Mouse (Mus musculus) right cerebral cortex, postnatal 25 days (tissue): ENCODE measurements at regions not wholly inside any gene's neighbourhood (a gene's known extent, or its start where the extent isn't known, plus 50 kb on each side); places are given as distances from the start of the nearest gene placed in this dataset.
"Not testable (repeated sequence)": the region's sequence is repeated elsewhere in the genome, so short reads cannot be mapped to it uniquely, and the experiment has no call there.

Experiments used
- DNase-seq: peaks from one replicate; pipeline ENCODE4 v3.0.0; 2022

- no peak for DNase-seq
Measured at GRCm38 (mm10) chr11:16559001-16559699, 50.9 kb upstream of the Sec61g start.

DNA sequence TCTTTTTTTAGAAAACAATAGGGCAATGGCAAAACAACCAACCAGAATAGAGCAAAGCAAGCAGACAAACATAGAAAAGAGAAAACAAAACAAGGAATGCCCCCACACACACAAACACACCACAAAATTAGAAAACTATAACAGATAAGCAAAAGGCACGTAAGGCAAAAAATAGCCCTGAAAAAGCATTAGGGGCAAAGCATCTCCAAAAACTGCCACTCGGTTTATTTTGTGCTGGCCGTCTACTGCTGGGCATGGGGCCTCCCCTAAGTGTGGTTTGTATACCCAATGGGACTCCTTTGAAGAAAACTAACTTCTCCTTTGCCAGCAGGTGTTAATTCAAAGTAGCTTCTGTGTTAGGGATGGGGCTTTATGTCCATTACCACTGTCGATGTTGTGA, 53.4 kb upstream of the Sec61g start:
- DNase-seq, result no peak

DNA sequence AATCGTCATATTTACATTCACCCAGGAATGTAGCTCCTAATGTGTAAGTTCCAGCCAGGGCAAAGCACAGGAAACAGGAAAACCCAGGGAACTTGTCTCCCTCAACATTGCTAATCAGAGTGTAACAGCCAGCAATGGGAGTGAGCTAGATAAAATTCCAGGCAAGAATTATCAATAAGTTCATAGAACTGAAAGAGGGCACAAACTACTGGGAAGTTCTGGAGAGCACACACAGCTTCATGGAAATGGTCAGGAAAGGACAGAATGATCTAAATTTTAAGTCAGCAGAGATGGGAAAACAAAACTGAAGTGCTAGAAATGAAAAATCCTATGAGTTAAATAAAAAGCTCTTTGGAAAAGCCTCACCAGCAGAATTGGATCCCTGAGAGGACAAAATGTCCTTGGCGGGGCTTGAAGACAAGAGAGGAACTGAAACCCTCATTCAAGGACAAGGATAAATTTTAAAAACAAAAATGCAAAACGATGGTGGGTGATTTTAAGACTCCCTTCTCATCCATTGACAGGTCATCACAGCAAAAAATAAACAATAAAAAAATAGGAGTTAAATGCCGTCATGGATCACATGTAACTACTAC, 80.9 kb upstream of the Sec61g start:
- DNase-seq, result no peak

GRCm38 (mm10) chr11:16590541-16590940, 82.3 kb upstream of the Sec61g start:
- DNase-seq, result no peak

- DNase-seq, result peak; percentile 12
Measured at GRCm38 (mm10) chr11:16591471-16591921, 83.2 kb upstream of the Sec61g start.

DNA sequence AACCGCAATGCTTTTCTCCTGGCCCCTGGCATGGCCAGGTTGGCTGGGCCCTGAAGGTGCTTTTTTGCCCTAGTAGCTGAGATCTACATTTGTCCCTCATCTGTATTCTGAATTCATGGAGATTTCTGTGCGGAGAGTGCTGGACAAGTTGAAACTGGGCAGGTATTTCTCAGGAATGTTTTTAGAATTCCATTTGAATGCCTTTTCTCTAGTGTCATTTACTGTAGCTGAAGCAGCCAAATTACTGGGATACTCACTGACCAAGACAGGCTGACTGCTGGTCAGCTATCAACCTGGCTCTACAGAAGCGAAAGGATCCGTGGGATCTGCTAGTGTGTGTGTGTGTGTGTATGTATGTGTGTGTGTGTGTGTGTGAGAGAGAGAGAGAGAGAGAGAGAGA, 83.7 kb upstream of the Sec61g start:
- no peak for DNase-seq

DNA sequence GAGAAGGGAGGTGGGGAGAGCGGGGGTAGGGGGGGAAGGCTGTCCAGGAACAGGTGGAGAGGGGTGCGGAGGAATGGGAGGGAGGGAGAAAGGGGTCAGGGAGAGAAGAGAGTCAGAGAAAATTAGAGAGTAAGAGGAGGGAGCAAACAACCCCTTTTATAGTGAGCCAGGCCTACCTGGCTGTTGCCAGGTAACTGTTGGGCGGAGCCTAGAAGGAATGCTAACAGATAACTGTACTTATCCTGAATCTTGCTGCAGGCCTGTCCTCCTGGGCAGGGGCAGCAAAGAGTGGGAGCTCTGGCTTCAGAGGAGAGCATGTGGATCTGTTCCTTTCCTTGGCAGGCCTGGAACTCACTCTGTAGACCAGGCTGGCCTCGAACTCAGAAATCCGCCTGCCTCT, 84.5 kb upstream of the Sec61g start:
- no peak for DNase-seq

DNA sequence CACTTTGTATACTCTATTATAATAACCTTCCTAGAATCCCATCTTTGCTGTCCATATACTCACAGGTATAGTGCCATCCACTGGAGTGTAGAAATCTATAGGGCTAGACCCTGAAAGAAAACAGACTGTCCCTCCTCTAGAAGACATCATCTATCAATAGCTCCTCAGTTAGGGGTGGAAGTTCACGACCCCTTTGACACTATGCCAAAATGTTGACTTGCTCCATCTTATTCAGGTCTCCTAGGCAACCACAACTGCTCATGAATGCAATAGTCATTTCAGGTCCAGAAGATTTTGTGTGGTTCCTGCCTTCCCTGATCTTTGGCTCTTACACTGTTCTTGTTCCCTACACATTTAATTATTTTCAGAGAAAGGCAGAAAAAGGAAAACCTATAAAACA, 86.5 kb upstream of the Sec61g start:
- DNase-seq, result no peak

DNA sequence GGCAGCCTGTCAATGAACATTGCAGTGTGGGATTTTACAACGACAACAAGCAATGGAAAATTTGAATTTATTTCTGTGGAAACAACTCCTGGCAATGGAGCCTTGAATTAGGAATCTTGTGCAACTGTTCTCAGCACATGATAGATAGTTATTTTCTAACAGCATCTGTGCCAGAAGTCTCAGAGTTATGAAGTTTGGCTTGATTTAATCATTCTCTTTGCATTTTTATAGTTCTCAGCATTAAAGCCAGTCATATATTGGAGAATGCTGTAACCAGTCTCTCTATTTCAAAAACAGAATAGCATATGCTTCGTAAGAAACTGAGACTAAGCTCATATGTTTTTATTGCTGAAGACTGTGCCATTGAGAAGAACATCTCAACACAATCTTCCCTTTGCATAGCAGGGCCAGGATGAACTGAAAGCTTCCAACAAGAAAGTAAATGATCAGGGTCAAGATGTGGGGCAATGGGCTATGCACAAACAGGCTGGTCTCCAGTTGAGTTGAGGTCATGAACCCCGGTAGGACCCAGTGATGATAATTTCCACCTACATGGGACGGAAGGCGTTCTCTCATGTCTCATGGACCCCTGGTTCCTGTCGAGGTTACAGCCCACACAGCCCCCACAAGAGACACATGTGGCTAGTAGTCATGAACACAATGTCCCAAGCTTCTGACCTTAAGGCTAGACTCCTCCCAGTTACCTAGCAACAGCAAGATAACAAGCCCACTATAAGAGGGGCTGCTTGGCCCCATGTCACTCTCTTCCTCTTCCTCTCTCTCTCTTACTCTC, 89.0 kb upstream of the Sec61g start:
- no peak for DNase-seq

GRCm38 (mm10) chr11:16602947-16603346, 94.7 kb upstream of the Sec61g start:
- no peak for DNase-seq

DNA sequence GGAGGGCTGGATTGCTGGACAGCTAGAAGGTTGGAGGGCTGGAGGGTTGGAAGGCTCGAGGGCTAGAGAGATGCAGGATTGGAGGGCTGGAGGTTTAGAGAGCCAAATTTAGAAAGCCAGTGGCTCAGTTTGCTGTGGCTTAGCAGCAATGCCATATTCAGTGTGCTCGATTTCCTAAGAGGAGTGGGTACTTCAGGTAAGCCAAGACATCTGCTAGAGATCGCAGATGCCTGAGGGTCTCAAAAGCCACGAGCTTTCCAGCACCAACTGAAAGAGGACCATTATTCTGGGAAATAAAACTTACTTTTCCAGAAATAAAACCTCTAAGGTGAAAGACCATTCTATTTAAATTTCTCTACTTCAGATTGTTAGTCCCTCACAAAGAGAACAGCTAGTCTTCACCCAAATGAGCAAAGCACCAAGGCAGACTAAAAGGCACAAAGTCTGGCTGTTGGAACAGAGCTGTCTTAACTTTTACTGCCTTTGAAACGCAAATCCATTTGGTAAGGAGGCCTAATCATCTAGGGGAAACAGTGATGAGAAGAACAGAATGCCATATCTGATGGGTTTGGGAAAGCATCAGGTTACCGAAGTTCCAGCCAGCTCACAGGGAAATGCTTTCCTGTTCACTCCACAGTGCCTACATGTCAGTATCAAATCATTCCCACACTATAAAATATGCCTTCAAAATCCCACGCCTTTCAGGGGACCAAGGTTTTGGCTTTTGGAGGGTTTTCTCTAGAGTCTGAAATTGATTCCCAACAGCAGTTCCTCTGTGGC, 98.3 kb upstream of the Sec61g start:
- no peak for DNase-seq

DNA sequence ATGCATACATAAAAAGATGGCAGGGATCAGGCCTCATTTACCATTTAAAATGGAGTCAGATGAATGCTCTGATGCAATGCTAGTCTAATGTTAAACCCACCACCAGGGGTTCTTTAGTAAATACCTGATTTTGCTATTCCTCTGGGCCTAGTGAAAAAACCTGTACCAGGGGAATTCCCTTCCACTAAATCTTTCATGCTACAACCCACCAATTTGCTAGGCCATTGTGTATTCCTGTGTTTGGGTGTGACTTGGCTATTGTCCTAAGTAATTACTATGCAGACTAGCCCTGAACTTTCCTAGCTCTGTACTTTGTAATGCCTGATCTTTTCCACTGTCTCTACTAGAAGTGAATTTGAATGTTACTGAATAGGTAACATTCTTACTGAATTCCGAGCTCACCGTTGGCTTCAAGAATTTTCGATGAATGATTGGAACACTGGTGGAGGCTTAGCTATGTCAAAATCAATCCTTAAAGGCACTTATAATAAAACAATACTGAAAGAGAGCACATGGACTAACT, 99.7 kb upstream of the Sec61g start:
- DNase-seq, result not testable (repeated sequence)

DNA sequence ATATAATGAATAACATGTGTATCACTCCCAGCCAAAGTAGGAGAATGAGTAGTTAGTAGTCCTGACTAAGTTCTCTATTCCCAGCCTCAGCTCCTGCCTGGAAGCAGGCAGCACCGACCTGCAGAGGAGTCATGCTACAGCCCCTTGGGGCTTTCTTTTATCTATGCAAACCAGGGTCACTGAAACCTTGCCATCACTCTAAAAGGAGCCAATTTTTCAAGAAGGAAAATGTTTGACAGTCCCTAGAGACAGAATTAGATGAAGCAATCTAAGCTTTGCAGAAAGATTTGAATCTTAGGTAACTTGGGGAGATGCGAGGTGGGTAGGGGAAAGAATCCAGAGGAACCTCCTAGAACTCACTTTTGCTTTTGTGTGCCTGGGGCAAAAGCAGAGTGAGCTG, 103.5 kb upstream of the Sec61g start:
- no peak for DNase-seq

DNA sequence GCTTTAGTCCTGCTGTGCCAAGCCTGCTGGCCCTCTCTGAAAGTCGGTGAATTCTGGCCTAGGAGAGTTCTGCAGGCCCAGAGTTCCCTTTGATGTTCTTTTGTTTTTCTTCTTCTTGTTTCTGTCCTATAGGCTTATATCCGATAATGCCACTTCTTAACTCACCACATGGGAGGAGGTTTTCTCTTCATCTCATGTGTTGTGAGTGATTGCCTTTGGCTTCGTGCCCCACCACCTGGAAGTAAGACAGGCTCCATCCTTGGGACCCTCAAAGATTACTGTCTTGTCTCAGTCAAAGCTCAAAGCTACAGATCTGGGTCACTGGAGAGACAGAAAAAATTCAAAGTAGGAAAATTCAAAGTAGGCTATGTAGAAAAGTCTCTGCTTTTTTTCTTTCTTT, 104.2 kb upstream of the Sec61g start:
- DNase-seq, result no peak

- no peak for DNase-seq
Measured at GRCm38 (mm10) chr11:16619736-16620135, 111.5 kb upstream of the Sec61g start.

DNA sequence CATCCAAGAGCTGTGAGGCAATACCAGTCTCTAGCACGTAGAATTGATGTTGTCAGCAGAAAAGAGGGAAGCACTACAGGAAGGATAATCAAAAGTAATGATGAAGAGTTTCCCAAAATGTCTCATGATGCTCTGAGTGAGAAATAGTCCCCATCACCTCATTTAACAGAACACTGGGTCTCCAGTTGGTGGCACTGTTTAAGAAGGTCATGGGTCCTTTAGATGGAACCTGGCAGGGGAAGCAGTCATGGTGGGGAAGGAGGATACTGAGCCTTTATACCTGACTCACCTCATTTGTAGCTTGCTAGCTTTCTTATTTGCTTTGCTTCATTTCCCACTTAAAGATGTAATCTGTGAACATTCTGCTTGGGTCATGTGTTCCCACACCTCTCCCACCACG, 115.4 kb upstream of the Sec61g start:
- no peak for DNase-seq

GRCm38 (mm10) chr11:16627294-16628085, 119.2 kb upstream of the Sec61g start:
- DNase-seq, result no peak

DNA sequence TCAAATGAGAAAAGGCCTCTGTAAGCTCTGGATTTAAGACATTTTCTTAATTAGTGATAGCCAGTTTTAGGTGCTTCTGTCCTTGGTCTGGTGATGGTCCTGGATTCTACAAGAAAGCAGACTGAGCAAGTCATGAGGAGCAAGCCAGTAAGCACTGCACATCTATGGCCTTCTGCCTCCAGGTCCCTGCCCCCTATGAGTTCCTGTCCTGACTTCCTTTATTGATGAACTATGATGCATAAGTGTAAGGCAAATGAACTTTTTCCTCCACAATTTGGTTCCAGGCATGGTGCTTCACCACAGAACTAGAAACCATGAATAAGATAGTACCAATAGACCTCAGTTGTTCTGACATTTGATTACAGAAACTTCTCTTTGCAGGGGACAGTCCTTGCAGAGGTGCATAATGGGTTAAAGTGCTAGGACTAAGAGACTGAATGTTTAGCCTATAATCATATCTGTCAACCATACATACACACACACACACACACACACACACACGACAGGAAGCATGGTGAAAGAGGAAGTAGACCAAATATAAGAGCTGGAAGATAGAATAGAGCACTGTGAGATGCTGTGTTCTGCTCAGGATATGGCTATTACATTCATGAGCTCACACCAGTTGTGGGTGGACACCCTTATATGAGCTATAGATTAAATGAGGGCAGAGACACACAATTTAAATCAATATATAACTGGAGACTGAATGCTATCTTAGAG, 121.3 kb upstream of the Sec61g start:
- no peak for DNase-seq

DNA sequence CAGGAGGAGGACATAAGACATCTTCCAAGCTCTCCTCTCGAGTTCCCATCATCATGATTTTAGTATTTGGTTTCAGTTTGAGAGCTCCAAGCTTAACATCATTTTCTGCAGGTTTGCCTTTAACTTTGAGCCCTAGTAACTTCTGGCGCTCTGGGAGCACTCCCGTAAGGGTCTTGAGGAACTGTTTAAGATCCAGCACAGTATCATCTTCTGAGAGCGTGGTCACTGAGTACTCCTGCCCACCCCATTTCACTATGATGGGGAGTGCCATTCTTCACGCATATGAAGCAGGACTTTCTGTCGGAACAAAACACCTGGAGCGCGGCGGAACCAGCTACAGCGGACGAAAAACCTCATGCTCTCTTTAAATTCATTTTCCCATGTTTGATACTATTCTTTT, 116.2 kb upstream of the Egfr start:
- DNase-seq, result not testable (repeated sequence)

- DNase-seq, result no peak
Measured at GRCm38 (mm10) chr11:16637679-16638078, 114.3 kb upstream of the Egfr start.

DNA sequence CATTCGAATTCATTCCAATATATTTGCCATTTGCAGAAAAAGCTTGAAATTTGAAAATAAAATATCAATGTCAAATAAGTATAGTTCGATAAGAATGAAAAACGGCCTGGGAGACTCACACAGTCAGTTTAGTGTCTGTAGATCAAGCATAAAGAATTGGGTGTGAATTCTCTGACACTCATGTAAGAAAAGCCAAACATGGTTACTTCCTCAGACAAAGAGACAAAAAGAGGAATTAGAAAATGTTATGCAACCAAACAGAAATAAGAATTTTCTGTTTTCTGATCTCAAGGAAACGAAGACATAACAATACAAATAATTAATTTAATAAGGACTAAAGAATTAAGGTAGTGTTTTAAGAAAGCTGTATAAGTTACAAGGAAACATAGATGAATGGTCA, 113.7 kb upstream of the Egfr start:
- DNase-seq, result no peak

DNA sequence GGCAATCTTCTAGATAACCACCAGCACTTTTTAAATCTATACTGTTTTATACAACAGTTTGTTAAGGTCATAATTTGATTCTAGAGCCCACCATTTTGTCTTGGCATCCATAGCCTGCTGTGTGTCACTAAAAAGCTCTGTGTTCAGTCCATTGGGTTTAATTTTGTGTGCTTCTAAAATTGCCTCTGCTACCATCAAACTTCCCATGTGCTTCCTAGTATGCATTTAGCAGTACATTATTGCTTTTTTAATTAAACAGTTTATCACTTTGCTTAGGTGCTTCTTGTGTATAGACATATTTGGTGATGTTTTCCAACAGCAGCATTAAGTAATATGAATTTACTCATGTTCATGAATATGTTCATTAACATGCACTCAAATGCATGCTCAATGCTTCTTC, 102.4 kb upstream of the Egfr start:
- no peak for DNase-seq
